Mouse (Mus musculus): ENCODE data around the gene Rnf187. TPM values are rescaled to one million over a fixed set of nuclear protein-coding genes. Genes with fewer than 3 reads are reported as not detected.
A peak's percentile ranks its signal among the peaks of the same experiment; 100 is the strongest.

Rnf187 gene
- polyA plus RNA-seq, 1 experiment from 2014 or later = 131 TPM

GRCm38 (mm10) chr11:58979183-58979582, 40.5 kb upstream of the Rnf187 start:
- Histone ChIP-seq H3K27me3 (replicated peaks; ENCODE audit: control insufficient read depth, insufficient read depth, low read length) (no peaks in the 10 kb centered on the region), H3K9me3 (ENCODE audit: control insufficient read depth, low read length) (no peaks in the 10 kb centered on the region), H3K27ac (ENCODE audit: low read length) (no peak overlapping the region), H3K9ac (ENCODE audit: low read depth, low read length) (peak overlapping the region; percentile 93), H3K36me3 (ENCODE audit: control insufficient read depth, insufficient read depth, low read length) (peaks cover 7% of the 10 kb centered on the region; the same call in 1 of the 2 replicates), H3K4me2 (ENCODE audit: low read depth, low read length) (peak overlapping the region; percentile 93), H3K4me1 (ENCODE audit: control insufficient read depth, insufficient read depth, low read length) (peaks cover 32% of the 10 kb centered on the region), H3K4me3 (ENCODE audit: low read length) (peak overlapping the region; percentile 98)
- no peak for ATAC-seq
- 66% methylated on average over 3 of the region's 3 CpGs for WGBS

- H3K4me3 ChIP-seq (ENCODE audit: low read length) = peak overlapping the region; percentile 98
- 2% methylated on average over 5 of the region's 5 CpGs for WGBS
- peak overlapping the region; percentile 93 for H3K9ac ChIP-seq (ENCODE audit: low read depth, low read length)
- no peaks in the 10 kb centered on the region for H3K9me3 ChIP-seq (ENCODE audit: control insufficient read depth, low read length)
- H3K36me3 ChIP-seq (ENCODE audit: control insufficient read depth, insufficient read depth, low read length) = peaks cover 7% of the 10 kb centered on the region; the same call in 1 of the 2 replicates
- H3K27ac ChIP-seq (ENCODE audit: low read length) = peak overlapping the region; percentile 81; the same call in 1 of the 2 replicates
- ATAC-seq = no peak
- no peaks in the 10 kb centered on the region for H3K27me3 ChIP-seq (replicated peaks; ENCODE audit: control insufficient read depth, insufficient read depth, low read length)
- H3K4me1 ChIP-seq (ENCODE audit: control insufficient read depth, insufficient read depth, low read length) = peaks cover 32% of the 10 kb centered on the region
- peak overlapping the region; percentile 93 for H3K4me2 ChIP-seq (ENCODE audit: low read depth, low read length)
Observed at GRCm38 (mm10) chr11:58978706-58979030, 40.0 kb upstream of the Rnf187 start.

GRCm38 (mm10) chr11:58978027-58978705, 39.5 kb upstream of the Rnf187 start, which contains the start of gene Trim11:
Gene Trim11, plus strand, starts transcription at chr11:58978093.
- Histone ChIP-seq H3K4me2 (ENCODE audit: low read depth, low read length) (peak within 1 kb of the TSS; percentile 93), H3K9ac (ENCODE audit: low read depth, low read length) (peak within 1 kb of the TSS; percentile 93), H3K27me3 (replicated peaks; ENCODE audit: control insufficient read depth, insufficient read depth, low read length) (no peaks in the 10 kb centered on the region), H3K9me3 (ENCODE audit: control insufficient read depth, low read length) (no peaks in the 10 kb centered on the region), H3K4me3 (ENCODE audit: low read length) (peak within 1 kb of the TSS; percentile 98), H3K27ac (ENCODE audit: low read length) (peak within 1 kb of the TSS; percentile 81), H3K4me1 (ENCODE audit: control insufficient read depth, insufficient read depth, low read length) (peaks cover 32% of the 10 kb centered on the region), H3K36me3 (ENCODE audit: control insufficient read depth, insufficient read depth, low read length) (peaks cover 7% of the 10 kb centered on the region; the same call in 1 of the 2 replicates)
- WGBS = under 1% methylated on average over 64 of the region's 64 CpGs
- ATAC-seq = peak; percentile 75

- peaks cover 32% of the 10 kb centered on the region for H3K4me1 ChIP-seq (ENCODE audit: control insufficient read depth, insufficient read depth, low read length)
- no peaks in the 10 kb centered on the region for H3K27me3 ChIP-seq (replicated peaks; ENCODE audit: control insufficient read depth, insufficient read depth, low read length)
- H3K4me3 ChIP-seq (ENCODE audit: low read length) = peak overlapping the region; percentile 98
- under 1% methylated on average over 21 of the region's 21 CpGs for WGBS
- peak overlapping the region; percentile 81 for H3K27ac ChIP-seq (ENCODE audit: low read length)
- H3K36me3 ChIP-seq (ENCODE audit: control insufficient read depth, insufficient read depth, low read length) = peaks cover 3% of the 10 kb centered on the region; the same call in 1 of the 2 replicates
- peak overlapping the region; percentile 93 for H3K4me2 ChIP-seq (ENCODE audit: low read depth, low read length)
- no peaks in the 10 kb centered on the region for H3K9me3 ChIP-seq (ENCODE audit: control insufficient read depth, low read length)
- peak overlapping the region; percentile 93 for H3K9ac ChIP-seq (ENCODE audit: low read depth, low read length)
- ATAC-seq = peak; percentile 34
Observed at GRCm38 (mm10) chr11:58977607-58978026, 38.9 kb upstream of the Rnf187 start.

GRCm38 (mm10) chr11:58977150-58977549, 38.4 kb upstream of the Rnf187 start:
- H3K4me2 ChIP-seq (ENCODE audit: low read depth, low read length) = peak overlapping the region; percentile 93
- WGBS = under 1% methylated on average over 29 of the region's 29 CpGs
- no peaks in the 10 kb centered on the region for H3K9me3 ChIP-seq (ENCODE audit: control insufficient read depth, low read length)
- peaks cover 32% of the 10 kb centered on the region for H3K4me1 ChIP-seq (ENCODE audit: control insufficient read depth, insufficient read depth, low read length)
- peak overlapping the region; percentile 93 for H3K9ac ChIP-seq (ENCODE audit: low read depth, low read length)
- H3K4me3 ChIP-seq (ENCODE audit: low read length) = peak overlapping the region; percentile 98
- no peaks in the 10 kb centered on the region; the same call in 1 of the 2 replicates for H3K36me3 ChIP-seq (ENCODE audit: control insufficient read depth, insufficient read depth, low read length)
- peak overlapping the region; percentile 81 for H3K27ac ChIP-seq (ENCODE audit: low read length)
- peak; percentile 43; the same call in 1 of the 2 replicates for ATAC-seq
- H3K27me3 ChIP-seq (replicated peaks; ENCODE audit: control insufficient read depth, insufficient read depth, low read length) = no peaks in the 10 kb centered on the region

- no peak overlapping the region for H3K4me3 ChIP-seq (ENCODE audit: low read length)
- H3K9ac ChIP-seq (ENCODE audit: low read depth, low read length) = no peak overlapping the region
- no peak for ATAC-seq
- H3K27ac ChIP-seq (ENCODE audit: low read length) = no peak overlapping the region
- H3K4me1 ChIP-seq (ENCODE audit: control insufficient read depth, insufficient read depth, low read length) = peaks cover 11% of the 10 kb centered on the region
- 87% methylated on average over 3 of the region's 3 CpGs for WGBS
- H3K9me3 ChIP-seq (ENCODE audit: control insufficient read depth, low read length) = no peaks in the 10 kb centered on the region
- no peak overlapping the region for H3K4me2 ChIP-seq (ENCODE audit: low read depth, low read length)
- no peaks in the 10 kb centered on the region for H3K36me3 ChIP-seq (ENCODE audit: control insufficient read depth, insufficient read depth, low read length)
- no peaks in the 10 kb centered on the region for H3K27me3 ChIP-seq (replicated peaks; ENCODE audit: control insufficient read depth, insufficient read depth, low read length)
Observed at GRCm38 (mm10) chr11:58974414-58974813, 35.7 kb upstream of the Rnf187 start.

GRCm38 (mm10) chr11:58971796-58972195, 33.1 kb upstream of the Rnf187 start:
- no peak overlapping the region for H3K27ac ChIP-seq (ENCODE audit: low read length)
- 91% methylated on average over 3 of the region's 3 CpGs for WGBS
- H3K9ac ChIP-seq (ENCODE audit: low read depth, low read length) = no peak overlapping the region
- no peak for ATAC-seq
- no peaks in the 10 kb centered on the region for H3K36me3 ChIP-seq (ENCODE audit: control insufficient read depth, insufficient read depth, low read length)
- no peak overlapping the region for H3K4me3 ChIP-seq (ENCODE audit: low read length)
- no peak overlapping the region for H3K4me2 ChIP-seq (ENCODE audit: low read depth, low read length)
- H3K9me3 ChIP-seq (ENCODE audit: control insufficient read depth, low read length) = no peaks in the 10 kb centered on the region
- no peaks in the 10 kb centered on the region for H3K27me3 ChIP-seq (replicated peaks; ENCODE audit: control insufficient read depth, insufficient read depth, low read length)
- peaks cover 7% of the 10 kb centered on the region for H3K4me1 ChIP-seq (ENCODE audit: control insufficient read depth, insufficient read depth, low read length)

GRCm38 (mm10) chr11:58970831-58971530, 32.3 kb upstream of the Rnf187 start:
- Histone ChIP-seq H3K27ac (ENCODE audit: low read length) (no peak overlapping the region), H3K9ac (ENCODE audit: low read depth, low read length) (no peak overlapping the region), H3K4me3 (ENCODE audit: low read length) (no peak overlapping the region), H3K9me3 (ENCODE audit: control insufficient read depth, low read length) (no peaks in the 10 kb centered on the region), H3K27me3 (replicated peaks; ENCODE audit: control insufficient read depth, insufficient read depth, low read length) (no peaks in the 10 kb centered on the region), H3K36me3 (ENCODE audit: control insufficient read depth, insufficient read depth, low read length) (no peaks in the 10 kb centered on the region), H3K4me2 (ENCODE audit: low read depth, low read length) (no peak overlapping the region), H3K4me1 (ENCODE audit: control insufficient read depth, insufficient read depth, low read length) (peaks cover 7% of the 10 kb centered on the region)
- no peak for ATAC-seq
- 90% methylated on average over 21 of the region's 21 CpGs for WGBS

- H3K9ac ChIP-seq (ENCODE audit: low read depth, low read length) = no peak overlapping the region
- ATAC-seq = peak; percentile 83
- H3K27me3 ChIP-seq (replicated peaks; ENCODE audit: control insufficient read depth, insufficient read depth, low read length) = no peaks in the 10 kb centered on the region
- WGBS = 48% methylated on average over 6 of the region's 6 CpGs
- peaks cover 15% of the 10 kb centered on the region for H3K4me1 ChIP-seq (ENCODE audit: control insufficient read depth, insufficient read depth, low read length)
- H3K27ac ChIP-seq (ENCODE audit: low read length) = no peak overlapping the region
- H3K9me3 ChIP-seq (ENCODE audit: control insufficient read depth, low read length) = no peaks in the 10 kb centered on the region
- no peak overlapping the region for H3K4me3 ChIP-seq (ENCODE audit: low read length)
- H3K4me2 ChIP-seq (ENCODE audit: low read depth, low read length) = no peak overlapping the region
- H3K36me3 ChIP-seq (ENCODE audit: control insufficient read depth, insufficient read depth, low read length) = no peaks in the 10 kb centered on the region
Observed at GRCm38 (mm10) chr11:58969659-58970058, 30.9 kb upstream of the Rnf187 start.

All from intestine, embryonic 16.5 days (tissue).